Mouse (Mus musculus): ENCODE measurements around the gene 5330417C22Rik. TPM values are rescaled to one million over a fixed set of nuclear protein-coding genes. Genes with fewer than 3 reads are reported as not detected.

The 5330417C22Rik gene
- total RNA-seq, 2 experiments from 2014 or later, result 24.8 to 28.8 TPM

DNA sequence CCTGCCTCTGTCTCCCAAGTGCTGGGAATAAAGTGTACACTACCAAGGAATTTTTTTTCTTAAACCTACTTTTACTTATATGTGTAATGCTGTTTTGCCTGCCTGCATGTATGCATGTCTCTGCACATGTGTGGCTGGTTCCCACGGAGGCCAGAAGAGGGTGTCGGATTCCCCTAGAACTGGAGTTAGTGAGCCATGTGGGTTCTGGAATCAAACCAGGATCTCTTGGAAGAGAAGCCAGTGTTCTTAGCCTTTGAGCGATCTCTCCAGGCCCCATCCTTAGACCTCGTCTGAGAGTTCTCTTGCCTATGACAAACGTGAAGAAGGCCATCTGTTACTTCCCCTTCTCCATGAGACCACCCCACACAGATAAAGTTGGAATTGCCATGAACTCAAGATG lies 60.8 kb downstream of the 5330417C22Rik start:
- H3K27ac ChIP-seq, result no peak overlapping the region
- H3K4me3 ChIP-seq, result no peak overlapping the region
- TF ChIP-seq CTCF (conservative IDR thresholded peaks at IDR 0.05), result no peak
- no peak for DNase-seq (ENCODE audit: low spot score in 2 of 2)

DNA sequence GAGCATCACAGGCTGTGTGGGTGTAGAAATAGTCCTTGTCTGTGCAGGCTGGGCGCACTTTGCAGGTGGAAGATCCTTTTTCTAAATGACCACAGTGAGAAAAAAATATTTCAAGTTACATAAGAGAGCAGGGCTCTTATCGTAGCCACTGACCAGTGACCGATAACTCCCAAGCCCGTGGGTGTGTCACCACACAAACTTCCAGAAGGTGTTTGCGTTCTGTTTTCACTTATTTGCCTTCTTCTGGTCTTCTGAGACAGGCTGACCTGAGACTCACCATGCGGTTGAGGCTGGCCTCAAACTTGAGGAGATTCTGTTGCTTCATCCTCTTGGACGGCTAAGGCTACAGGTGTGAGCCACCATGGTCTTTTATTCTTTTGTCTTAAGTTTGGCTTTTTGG lies 61.4 kb downstream of the 5330417C22Rik start:
- H3K27ac ChIP-seq, result no peak overlapping the region
- no peak for TF ChIP-seq CTCF (conservative IDR thresholded peaks at IDR 0.05)
- DNase-seq (ENCODE audit: low spot score in 2 of 2), result no peak
- no peak overlapping the region for H3K4me3 ChIP-seq

- no peak overlapping the region for H3K27ac ChIP-seq
- H3K4me3 ChIP-seq, result no peak overlapping the region
- TF ChIP-seq CTCF (conservative IDR thresholded peaks at IDR 0.05), result no peak
- no peak for DNase-seq (ENCODE audit: low spot score in 2 of 2)
Measured at GRCm38 (mm10) chr3:108467760-108468159, 68.6 kb downstream of the 5330417C22Rik start.

- no peak overlapping the region for H3K4me3 ChIP-seq
- TF ChIP-seq CTCF (conservative IDR thresholded peaks at IDR 0.05), result peak; percentile 85
- DNase-seq (ENCODE audit: low spot score in 2 of 2), result peak in 1 of 2 experiments; percentile 72
- H3K27ac ChIP-seq, result no peak overlapping the region
Measured at GRCm38 (mm10) chr3:108466425-108466824, 69.9 kb downstream of the 5330417C22Rik start.

- no peak overlapping the region for H3K4me3 ChIP-seq
- TF ChIP-seq CTCF (conservative IDR thresholded peaks at IDR 0.05), result peak; percentile 24; the same call in 1 of the 2 replicates
- no peak for DNase-seq (ENCODE audit: low spot score in 2 of 2)
- H3K27ac ChIP-seq, result no peak overlapping the region
Measured at GRCm38 (mm10) chr3:108458866-108459265, 77.5 kb downstream of the 5330417C22Rik start.

DNA sequence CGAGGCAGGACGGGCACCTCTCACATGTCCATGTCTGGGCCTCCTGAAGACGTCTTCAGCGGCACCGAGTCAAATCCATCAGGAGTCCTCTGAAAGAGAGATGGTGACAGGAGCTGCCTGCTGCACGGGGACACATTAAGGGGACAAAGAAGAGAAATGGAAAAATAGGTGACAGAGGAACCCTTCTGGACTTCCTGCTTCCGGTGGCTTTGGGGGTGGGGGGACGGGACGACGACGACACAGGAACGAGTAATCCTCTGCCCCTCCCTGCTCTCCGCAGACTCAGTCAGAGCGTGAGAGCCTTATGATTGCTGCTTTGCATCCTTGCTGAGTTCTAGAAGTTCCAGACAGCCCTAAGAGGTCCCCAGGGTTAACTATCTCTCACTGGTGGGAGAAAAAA lies 78.0 kb downstream of the 5330417C22Rik start:
- Histone ChIP-seq H3K27ac (no peak overlapping the region), H3K4me3 (no peak overlapping the region)
- DNase-seq (ENCODE audit: low spot score in 2 of 2), result no peak
- TF ChIP-seq CTCF (conservative IDR thresholded peaks at IDR 0.05), result no peak

DNA sequence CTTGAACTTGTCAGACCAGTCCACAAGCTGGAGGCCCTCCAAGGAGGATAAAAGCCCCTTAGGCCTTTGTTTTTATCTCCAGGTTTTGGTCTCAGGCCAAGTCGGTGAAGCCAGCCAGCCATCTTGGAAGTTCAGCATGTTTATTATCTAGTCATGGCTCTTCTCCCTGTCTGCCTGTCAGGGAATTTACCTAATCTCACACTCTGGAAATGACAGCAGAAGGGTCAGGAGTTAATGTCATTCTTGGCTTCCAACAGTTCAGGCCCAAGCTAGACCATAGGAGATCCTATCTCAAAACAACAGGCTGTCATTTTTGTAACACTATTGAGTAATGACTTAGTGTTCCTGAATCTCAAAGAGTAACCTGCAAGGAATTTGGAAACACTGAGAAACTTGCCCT lies 82.2 kb downstream of the 5330417C22Rik start:
- DNase-seq (ENCODE audit: low spot score in 2 of 2), result no peak

DNA sequence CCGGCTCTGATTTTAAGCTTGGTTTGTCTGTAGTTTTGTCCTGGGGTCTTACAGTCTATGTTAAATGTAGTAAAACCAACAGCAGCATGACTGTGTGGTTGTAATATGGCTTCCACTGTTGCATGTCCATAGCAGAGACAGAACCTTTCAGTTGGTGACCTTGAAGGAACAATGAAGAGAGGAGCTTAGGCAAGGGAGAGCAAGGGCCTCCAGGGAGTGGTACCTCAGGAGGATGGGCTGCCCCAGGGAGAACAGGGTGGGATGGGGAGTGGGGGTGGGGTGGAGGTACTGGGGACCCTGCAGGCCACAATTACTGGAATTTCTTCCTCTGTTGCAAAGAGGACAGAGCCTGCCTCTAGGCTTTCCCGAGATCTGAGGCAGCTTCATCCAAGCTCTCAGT lies 84.4 kb downstream of the 5330417C22Rik start:
- Histone ChIP-seq H3K27ac (no peak overlapping the region), H3K4me3 (no peak overlapping the region)
- no peak for TF ChIP-seq CTCF (conservative IDR thresholded peaks at IDR 0.05)
- no peak for DNase-seq (ENCODE audit: low spot score in 2 of 2)

More for the DNA sequence above, 82.2 kb downstream of the 5330417C22Rik start:
- no peak for TF ChIP-seq CTCF (conservative IDR thresholded peaks at IDR 0.05)
- Histone ChIP-seq H3K4me3 (no peak overlapping the region), H3K27ac (no peak overlapping the region)

GRCm38 (mm10) chr3:108445366-108445705 lies 91.0 kb downstream of the 5330417C22Rik start:
- no peak for DNase-seq (ENCODE audit: low spot score in 2 of 2)
- H3K27ac ChIP-seq, result peak overlapping the region; percentile 95
- TF ChIP-seq CTCF (conservative IDR thresholded peaks at IDR 0.05), result no peak; the same call in 1 of the 2 replicates
- peak overlapping the region; percentile 73 for H3K4me3 ChIP-seq

DNA sequence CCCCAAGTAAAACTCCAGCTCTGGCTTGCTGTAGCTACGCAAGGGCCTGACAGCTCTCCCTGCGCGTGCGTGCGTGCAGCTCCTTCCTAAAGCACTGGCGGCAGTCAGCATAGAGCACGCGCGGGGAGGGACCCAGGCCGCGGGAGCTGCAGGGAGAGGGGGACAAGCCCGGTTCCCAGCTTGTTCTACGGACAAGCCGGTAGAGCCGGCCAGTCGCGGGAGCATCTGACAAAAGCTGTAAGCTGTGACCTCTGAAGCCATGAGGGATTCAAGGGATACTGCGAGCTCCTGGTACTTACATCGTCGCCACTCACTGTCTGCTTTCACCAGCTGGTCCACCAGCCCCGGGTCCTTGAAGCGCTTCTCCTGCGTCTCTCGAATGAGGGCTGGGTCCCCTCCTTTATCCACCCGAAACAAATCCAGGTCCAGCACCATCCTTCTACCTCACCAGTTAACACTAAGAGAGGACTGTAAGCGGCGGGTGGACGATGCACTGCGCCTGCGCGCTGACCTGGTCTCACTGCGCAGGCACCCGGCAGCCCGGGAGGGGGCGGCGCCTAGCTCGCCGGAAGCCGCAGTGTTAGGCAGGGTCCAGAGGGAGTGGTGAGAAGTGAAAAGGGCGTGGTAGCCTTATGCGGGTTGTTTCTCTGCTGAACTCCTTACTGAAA lies 91.5 kb downstream of the 5330417C22Rik start, which contains the start of gene Sars:
Gene Sars, minus strand, starts transcription at position 512 of the 668 bp plus-strand sequence.
- peak; percentile 79 for TF ChIP-seq CTCF (conservative IDR thresholded peaks at IDR 0.05)
- H3K4me3 ChIP-seq, result peak within 1 kb of the TSS; percentile 73
- DNase-seq (ENCODE audit: low spot score in 2 of 2), result peak; percentile 86 to 90

GRCm38 (mm10) chr3:108444029-108444428 lies 92.3 kb downstream of the 5330417C22Rik start:
- Histone ChIP-seq H3K4me3 (peak overlapping the region; percentile 73), H3K27ac (peak overlapping the region; percentile 95)
- no peak for TF ChIP-seq CTCF (conservative IDR thresholded peaks at IDR 0.05)
- peak in 1 of 2 experiments; percentile 41 for DNase-seq (ENCODE audit: low spot score in 2 of 2)

More for the DNA sequence above, 91.5 kb downstream of the 5330417C22Rik start, which contains the start of gene Sars:
- peak within 1 kb of the TSS; percentile 95 for H3K27ac ChIP-seq

- H3K4me3 ChIP-seq, result no peak overlapping the region
- DNase-seq (ENCODE audit: low spot score in 2 of 2), result no peak
- peak; percentile 31 for TF ChIP-seq CTCF (conservative IDR thresholded peaks at IDR 0.05)
- H3K27ac ChIP-seq, result no peak overlapping the region
Measured at GRCm38 (mm10) chr3:108436380-108436714, 100.0 kb downstream of the 5330417C22Rik start.

DNA sequence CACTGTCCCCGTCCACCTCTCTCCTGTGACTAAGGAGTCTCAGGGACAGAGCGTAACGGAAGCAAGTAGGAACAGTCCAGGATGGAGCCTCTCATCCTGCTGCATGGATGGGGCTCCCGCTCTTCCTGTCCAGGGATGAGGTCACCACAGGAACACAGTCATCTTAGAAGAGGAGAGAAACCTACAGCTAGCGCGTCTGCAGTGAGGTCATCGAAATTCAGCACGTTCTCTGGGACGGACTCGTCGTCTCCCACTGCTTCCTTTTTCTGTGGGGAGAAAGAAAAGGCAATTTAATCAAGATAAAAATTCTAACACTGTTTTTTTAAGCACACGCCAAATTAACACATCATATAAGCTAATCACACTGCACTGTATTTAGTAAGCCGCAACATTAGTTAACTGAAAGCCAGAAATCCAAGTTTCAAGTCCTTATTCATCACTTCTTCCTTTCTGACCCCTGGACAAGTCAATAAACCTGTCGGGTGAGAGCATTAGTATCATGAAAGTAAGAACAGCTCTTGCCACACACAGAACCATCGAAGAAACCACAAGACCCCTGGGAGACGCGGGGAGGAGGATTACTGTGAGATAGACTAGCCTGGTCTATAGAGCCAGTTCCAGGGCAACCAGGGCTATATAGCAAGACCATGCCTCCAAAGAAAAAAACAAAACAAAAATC lies 100.5 kb downstream of the 5330417C22Rik start:
- H3K27ac ChIP-seq, result no peak overlapping the region
- no peak overlapping the region for H3K4me3 ChIP-seq
- DNase-seq (ENCODE audit: low spot score in 2 of 2), result no peak
- no peak for TF ChIP-seq CTCF (conservative IDR thresholded peaks at IDR 0.05)
